Mouse (Mus musculus): ENCODE results near the gene Sox8. TPM values are rescaled to one million over a fixed set of nuclear protein-coding genes. Genes with fewer than 3 reads are reported as not detected.

Gene Sox8
- total RNA-seq (2021), result 10 to 100 TPM; 55.1 to 57.5 TPM

- DNase-seq, result peak; percentile 94 to 95
Observed at GRCm38 (mm10) chr17:25570648-25571452, at the start of gene Sox8. Sox8 (minus strand) TSS chr17:25570686.

DNA sequence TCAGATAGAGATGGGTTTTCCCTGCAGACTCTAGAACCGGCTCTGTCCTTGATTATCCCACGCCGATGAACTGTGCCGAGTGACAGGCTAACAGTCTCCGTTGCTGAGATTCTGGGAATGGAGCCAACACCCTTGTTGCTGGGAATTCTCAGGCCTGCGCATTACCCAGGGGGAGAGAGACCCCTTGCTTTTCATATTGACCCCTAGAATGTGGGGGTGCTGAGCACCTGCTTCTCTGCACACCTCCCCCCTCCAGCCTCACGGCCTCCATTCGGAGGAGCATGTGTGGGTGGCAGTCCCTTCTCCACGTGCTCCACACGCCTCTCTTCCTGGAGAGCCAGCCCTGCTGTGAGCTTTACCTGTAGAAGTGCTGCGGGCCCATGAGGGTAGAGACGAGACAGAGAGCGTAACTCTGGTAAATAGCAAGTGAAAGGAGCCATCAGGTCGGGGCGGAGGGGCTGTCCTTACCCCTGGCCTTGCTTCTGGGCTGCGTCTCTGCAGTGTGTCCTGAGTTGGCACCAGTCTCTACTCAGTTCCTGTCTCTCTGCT lies 48.1 kb upstream of the Sox8 start:
- DNase-seq, result peak in 1 of 2 experiments; percentile 67

DNA sequence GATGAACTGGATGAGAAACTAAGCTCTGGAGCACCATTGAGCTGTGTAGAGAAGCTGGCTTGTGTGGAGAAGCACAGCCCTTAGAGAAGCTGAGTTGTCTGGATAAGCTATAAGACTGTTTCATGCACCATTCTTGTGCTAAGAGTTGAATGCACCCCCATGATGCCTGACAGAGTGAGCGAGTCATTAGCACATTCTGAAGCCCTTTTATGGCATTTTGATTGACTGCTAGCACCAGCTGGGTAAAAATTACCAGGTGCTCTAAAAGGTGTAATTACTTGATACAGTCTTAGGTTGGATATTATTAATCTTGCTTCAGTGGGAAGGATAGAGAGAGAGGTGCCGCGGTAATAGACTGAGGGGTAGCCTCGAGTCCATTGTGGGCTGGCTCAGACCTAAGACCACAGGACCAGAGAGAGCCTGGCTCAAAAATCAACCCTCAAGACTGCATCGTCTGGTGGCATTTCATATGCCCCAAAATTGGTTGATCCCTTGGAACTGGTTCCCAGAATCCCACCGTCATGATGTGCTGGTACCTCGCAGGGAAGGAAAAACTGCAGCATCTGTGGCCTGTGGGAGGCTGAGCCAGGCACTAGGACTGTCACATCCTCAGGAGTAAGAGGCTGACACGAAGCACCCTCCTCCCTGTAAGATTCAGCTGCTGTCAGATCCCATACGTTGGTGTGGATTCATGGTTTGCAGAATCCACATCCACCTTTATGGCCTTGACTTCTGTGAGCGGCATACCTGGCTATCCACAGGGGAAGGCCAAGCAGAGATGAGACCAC lies 44.4 kb upstream of the Sox8 start:
- no peak for DNase-seq

DNA sequence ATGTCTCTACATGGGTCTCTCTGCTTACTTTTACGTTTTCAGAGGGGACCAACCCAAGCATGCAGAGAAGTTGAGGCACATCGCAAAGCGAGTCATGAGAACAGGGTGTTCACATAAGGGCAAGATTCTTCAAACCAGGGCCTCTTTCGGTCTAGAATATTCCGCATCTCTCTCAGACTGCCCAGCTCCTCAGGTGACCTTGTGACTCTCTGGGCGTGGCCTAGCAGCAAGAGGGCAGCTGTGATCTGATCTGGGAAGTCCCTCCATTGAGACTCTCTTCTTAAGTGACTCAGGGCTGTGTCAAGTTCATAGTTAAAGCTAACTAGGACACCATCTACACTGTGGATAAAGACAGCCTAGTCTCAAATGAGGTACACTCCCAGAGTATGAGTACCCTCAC lies 42.8 kb upstream of the Sox8 start:
- no peak for DNase-seq

DNA sequence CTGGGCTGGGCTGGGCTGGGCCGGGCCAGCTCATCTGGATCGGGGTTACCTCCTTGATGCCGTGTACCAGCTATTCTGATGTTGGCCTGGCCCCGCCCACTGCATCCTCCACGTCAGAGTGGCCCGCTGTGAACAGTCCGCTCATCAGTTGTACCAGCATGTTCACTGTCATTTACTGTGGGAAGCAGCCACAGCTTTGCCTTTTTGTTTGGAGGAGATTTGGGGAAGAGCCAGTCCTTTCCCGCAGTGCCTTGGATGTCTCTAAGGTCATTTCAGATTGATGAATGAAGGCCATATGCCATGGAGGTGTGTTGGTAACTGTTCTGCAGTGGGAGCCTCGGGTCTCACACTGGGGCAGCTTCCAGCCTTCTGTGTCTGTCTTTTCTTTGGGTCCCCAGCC lies 42.1 kb upstream of the Sox8 start:
- DNase-seq, result no peak

DNA sequence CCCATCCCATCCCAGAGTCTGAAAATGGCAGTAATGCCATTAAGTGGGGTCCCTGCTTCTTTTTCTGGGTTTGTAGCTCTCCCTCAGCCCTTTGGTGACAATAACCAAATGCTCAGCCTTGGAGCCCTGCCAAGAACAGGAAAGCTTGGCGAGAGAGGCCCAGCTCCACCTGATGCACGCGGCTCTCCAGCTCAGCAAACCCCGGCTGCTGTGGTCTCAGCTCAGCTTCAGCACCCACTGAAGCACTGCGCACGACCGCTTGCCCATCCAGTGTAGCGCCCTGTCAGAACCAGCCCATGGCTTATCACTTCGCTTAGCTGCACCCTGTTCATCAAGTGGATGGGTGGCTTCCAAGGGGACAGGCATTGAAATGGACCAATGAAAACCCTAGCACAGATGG lies 39.7 kb upstream of the Sox8 start:
- DNase-seq, result peak; percentile 48 to 49

GRCm38 (mm10) chr17:25609506-25609828 lies 39.0 kb upstream of the Sox8 start:
- no peak for DNase-seq

DNA sequence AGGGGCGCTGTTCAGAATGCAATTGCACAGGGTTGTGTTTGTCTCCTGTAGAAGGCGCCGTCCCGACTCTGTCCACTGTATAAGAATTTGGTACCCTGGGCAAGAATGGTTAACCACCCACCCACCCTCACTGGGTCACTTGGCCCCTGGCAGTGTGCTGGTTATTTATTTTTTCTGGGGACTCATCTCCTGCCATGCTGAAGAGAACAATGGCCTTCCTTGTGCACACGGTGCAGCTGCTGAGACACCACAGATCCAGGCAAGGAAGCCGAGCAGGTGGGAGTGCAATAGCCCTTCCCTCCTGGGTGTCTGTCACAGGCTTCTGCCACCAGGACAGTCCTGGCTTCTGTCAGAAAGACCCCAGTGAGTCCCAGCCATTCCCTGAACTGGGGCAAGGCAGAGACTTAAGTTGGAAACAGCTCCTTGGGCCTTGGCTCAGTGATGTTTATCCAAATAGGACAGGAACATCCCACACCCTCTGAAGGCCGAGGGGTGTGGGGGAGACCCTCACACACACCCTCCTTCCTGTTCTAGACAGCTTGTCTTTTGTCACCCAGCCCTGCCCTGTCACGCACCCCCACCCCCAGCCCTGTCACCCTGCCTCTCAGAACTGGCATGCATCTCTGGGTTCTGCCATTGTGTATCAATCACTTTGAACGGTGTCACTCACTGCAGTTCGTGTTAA lies 38.5 kb upstream of the Sox8 start:
- DNase-seq, result peak in 1 of 2 experiments; percentile 15

DNA sequence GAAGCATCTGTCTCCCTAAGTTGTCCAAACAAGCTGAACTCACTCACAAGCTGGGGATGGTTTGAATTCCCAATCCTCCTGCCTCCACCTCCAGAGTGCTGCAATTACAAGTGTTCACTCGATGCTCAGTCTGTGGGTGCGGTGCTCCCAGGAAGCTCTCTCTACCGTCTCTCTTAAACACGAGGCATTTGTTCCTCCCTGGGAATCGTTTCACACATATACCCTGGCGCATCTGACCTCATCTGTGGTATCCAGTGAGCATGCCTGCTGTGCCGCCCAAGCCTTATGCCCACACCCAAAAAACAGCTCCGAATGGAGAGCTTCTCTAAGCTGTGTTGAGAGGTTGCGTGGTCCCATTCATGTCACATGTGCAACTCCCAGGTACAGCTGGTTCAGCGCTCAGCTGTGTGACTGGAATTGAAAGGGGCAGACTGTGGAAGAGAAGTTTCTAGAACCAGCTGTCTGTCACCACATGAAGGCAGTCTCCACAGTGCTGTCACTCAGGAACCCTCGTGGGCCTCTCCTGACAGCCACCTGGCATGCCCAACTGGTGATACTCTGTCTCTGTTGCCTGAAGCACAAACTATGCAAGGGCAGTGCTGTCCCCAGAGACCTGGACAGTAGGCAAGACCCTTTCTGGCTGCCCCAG lies 37.8 kb upstream of the Sox8 start:
- DNase-seq, result peak in 1 of 2 experiments; percentile 18

- no peak for DNase-seq
Observed at GRCm38 (mm10) chr17:25604234-25604633, 33.7 kb upstream of the Sox8 start.

DNA sequence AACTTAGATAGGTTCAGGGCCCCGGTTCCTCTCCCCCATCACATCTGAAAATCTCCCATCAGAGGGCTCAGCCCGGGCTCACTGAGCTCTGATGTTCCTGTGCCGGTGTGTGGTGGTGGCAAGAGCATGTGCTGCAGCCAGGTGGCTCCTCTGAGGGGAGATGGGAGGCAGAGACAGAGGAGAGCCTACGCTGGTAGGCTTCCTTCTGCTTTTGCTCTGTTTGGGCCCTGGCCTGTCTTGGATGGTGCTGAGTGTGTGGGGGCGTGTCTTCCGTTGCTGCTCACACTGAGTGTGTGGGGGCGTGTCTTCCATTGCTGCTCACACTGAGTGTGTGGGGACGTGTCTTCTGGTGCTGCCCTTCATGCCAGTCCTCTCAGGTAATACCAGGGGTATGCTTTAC lies 31.9 kb upstream of the Sox8 start:
- DNase-seq, result no peak

- DNase-seq, result no peak
Observed at GRCm38 (mm10) chr17:25597537-25597936, 27.1 kb upstream of the Sox8 start.

GRCm38 (mm10) chr17:25595495-25595894 lies 25.0 kb upstream of the Sox8 start:
- DNase-seq, result no peak

GRCm38 (mm10) chr17:25593411-25594261 lies 23.1 kb upstream of the Sox8 start:
- no peak for DNase-seq

GRCm38 (mm10) chr17:25592336-25592735 lies 21.9 kb upstream of the Sox8 start:
- no peak for DNase-seq

- DNase-seq, result no peak
Observed at GRCm38 (mm10) chr17:25590985-25591384, 20.5 kb upstream of the Sox8 start.

GRCm38 (mm10) chr17:25590068-25590467 lies 19.6 kb upstream of the Sox8 start:
- DNase-seq, result no peak

DNA sequence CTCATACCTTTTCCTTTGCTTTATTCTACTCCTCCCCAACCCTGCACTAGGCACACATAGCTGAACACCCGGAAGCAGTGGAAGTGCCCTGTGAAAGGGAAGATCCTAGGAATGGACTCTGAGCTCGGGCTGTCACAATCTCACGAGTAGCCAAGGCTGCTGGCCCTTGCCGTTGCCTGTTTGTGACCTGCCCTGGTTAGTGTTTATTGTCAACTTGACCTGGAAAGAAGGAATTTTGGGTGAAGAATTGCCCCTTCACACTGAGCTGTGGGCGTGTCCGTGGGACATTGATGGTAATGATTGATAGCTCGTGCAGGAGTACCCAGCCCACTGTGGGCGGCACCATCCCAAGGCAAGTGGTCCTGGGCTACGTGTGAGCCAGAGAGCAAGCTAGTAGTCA lies 14.2 kb upstream of the Sox8 start:
- no peak for DNase-seq

GRCm38 (mm10) chr17:25583858-25584257 lies 13.4 kb upstream of the Sox8 start:
- no peak for DNase-seq

- no peak for DNase-seq
Observed at GRCm38 (mm10) chr17:25583099-25583498, 12.6 kb upstream of the Sox8 start.

- DNase-seq, result no peak
Observed at GRCm38 (mm10) chr17:25582076-25582475, 11.6 kb upstream of the Sox8 start.
